Mouse (Mus musculus) embryonic fibroblast, embryonic 13.5 days (primary cell): Measurements from ENCODE around the gene Lamc3.

ENCODE experiments used
- CTCF ChIP-seq: IDR thresholded peaks from 2 replicates; pipeline ENCODE4 v1.5.1; 2011; ENCODE audit warnings: mild to moderate bottlenecking, control low read depth, low read length, moderate library complexity, borderline replicate concordance; ENCODE audit not compliant: insufficient read depth
- POLR2A ChIP-seq: IDR thresholded peaks from 2 replicates; pipeline ENCODE4 v1.6.1; 2011; ENCODE audit warnings: low read depth, mild to moderate bottlenecking, control low read depth, low read length, moderate library complexity

DNA sequence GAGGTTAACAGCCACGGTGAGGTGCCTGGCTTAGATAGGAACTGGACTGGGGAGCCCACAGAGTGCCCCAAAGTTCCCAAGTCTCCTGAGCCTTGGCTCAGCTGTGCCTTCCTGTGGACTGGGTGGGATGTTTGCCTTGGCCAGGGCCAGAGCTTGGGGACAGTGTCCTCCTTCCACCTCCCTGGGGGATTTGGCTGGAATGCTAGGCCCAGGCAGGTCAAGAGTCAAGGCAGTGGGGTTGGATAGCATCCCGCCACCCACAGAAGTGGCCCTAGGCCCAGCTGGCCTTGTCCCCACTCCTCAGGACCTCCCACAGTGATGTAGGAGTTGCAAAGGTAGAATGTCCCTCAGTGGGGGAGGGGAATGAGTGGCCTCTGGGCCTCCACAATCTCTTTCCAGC, 4.1 kb downstream of the Lamc3 start:
- TF ChIP-seq POLR2A = no peak
- TF ChIP-seq CTCF = no peak
